Mouse (Mus musculus): Measurements from ENCODE around the gene Nufip1. TPM values are rescaled to one million over a fixed set of nuclear protein-coding genes. Genes with fewer than 3 reads are reported as not detected.

Nufip1 gene
- 1 to 10 TPM; 6.6 to 8.6 TPM for polyA plus RNA-seq (2017; shearing (Covaris generic))

DNA sequence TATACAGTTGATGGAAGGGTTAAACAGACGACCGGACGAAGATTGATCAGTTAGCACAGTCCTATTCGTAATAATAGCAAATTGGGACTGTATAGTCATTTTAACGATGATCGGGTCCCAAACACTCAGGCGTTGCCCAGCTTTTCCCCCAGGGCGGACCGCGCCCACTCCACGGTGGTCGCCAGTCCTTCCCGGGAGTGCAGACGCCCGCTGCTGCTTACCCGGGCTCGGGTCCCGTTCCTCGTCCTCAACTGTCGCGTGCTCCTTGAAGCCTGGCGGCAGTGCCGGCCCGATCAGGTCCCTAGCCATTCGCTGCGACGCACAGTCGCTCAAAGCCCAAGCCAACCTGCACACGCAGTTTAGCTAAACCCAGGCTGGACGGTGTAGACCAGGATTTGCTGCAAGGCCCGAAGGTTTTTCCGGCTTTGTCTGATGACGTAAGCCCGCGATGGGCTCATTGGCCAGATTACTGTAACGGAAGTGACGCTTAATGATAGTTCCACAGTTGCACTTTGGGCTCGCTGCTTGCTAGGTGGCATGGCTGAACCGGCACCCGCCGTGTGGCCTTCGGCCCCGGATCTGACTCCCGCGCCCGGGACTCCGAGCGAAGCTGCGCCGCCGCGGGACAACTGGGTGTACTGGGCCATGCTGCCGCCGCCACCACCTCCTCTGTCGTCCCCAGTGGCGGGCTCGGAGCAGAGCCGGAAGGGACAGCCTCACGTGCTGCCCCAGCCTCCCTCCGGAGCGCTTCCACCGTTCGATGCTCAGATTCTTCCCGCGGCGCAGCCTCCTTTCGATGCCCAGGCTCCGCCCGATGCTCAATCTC, at the start of gene Nufip1, which contains the start of gene Gpalpp1:
TSS of gene Nufip1 (plus strand) at position 496 of the 826 bp plus-strand sequence.
TSS of gene Gpalpp1 (minus strand) at position 365 of the 826 bp plus-strand sequence.
- peak; percentile 98 for ATAC-seq

DNA sequence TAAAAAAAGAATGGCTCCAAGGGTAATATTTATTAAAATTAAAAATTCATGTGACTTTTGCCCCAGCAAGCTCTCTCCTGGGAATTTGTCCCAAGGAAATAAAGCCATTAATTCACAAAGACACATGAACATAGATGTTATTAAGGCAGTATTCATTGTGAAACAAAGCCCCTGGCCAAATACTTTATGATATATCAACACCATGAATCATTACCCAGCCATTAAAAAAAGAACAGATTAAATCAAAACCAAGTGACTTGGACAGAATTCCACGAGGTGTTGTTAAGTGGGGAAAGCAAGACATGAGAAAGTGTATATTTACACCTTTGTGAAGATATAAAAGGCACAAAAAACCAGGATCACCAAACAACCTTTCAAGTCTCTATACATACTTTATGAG, 43.5 kb upstream of the Nufip1 start:
- ATAC-seq, result no peak

DNA sequence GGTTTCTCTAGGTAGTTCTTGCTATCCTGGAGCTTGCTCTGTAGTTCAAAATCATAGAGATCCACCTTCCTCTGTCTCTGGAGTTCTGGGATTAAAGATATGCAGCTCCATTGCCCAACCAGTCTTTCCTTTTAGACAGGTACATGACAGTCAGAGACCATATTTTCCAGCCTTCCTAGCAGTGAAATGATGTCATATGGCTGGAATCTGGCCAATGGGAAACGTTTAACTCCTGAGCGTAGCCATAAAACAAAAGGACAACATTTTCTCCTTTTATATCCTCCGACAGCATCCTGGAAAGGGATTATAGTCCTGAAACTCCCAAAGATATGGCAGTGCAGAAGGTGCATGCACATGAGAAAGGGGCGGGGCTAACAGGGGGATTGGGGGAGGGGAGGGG, 42.4 kb upstream of the Nufip1 start:
- ATAC-seq, result no peak

DNA sequence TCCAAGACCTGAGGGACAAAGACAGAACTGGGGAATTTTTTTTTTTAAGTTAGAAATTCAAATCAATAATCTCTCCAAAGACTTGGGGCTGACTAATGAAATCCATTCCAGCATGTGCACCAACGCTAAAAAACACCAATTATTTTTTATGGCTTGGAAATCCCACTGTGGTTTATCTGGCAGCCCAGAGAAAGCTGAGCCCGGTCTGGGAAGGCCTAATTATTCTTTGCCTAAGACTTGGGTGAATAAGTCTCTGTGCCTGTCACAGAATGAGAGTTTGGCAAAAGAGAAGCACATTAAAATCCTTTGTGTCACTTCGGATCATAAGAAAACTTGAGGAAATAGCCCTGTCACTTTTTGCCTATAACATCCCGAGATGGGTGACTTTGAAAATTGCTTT, 41.4 kb upstream of the Nufip1 start:
- no peak for ATAC-seq

DNA sequence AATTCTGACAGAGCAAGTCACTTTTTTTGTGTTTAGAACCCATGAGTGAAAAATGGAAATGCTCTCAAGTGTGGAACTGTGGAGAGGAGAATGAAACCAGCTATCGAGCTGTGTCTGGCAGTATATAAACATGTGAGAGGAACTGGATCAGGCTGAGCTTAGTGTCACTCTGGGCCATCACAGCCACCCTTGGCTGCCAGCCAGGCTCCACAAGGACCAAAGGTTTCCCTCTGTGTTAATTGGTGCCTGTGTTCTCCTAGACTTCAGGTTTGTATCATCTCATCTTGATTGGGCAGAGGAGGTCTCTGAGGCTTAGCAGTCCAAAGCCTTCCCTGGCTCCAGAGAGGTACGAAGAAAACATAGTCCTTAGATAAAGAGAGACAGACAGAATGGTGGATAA, 38.1 kb upstream of the Nufip1 start:
- ATAC-seq, result no peak

DNA sequence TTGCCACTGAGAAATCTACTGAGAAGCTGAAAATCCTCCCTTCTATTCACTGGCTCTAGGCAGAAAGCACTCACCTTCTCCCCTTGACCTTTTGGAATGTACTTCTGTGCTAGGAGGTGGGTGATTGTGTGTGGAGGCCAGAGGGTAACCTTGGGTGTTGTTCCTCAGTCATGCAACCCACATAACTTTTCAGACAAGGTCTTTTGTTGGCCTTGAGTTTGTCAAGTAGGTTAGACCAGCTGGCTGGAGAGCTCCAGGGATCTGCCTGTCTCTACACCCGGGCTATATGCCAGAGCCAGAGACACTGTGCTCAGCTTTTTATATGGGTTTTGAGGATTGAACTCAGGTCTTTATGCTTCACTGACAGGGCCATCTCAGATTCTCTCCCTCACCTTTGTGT, 36.5 kb upstream of the Nufip1 start:
- no peak for ATAC-seq

DNA sequence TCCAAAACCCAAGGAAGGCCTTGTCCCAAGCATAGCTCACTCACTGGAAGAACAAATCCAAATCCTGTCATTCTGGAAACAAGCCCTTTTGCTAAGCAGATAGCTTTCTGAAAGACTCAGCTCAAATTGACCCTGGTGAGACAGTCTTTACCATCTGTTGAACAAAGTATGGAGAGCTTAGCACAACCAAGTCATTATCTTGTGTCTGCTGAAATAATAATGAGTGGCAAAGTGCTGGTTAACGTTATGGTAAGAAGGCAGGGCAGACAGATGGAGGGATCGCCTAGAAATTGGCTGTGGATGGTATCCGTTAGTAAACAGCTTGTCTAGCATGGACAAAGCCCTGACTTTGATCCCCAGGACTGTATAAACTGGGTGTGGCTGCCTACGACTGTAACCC, 35.0 kb upstream of the Nufip1 start:
- ATAC-seq, result no peak

DNA sequence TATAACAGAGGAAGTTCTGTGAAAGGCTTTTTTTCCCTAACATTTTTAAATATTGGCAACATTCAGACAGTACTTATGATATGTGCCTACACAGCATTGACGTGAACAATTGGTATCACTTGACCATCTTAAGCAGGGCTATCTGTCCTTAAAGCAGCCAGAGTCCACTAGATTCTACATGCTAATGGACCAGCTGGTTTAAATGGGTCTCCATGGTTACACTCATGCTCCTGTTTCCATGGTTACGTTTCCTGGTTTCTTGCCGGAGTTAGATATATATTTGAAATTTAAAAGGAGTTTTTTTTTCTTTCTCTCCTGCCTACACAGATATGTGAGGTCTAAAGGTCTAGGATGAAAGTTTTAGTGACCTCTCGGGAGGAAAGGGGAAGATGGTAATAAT, 34.1 kb upstream of the Nufip1 start:
- ATAC-seq, result no peak

DNA sequence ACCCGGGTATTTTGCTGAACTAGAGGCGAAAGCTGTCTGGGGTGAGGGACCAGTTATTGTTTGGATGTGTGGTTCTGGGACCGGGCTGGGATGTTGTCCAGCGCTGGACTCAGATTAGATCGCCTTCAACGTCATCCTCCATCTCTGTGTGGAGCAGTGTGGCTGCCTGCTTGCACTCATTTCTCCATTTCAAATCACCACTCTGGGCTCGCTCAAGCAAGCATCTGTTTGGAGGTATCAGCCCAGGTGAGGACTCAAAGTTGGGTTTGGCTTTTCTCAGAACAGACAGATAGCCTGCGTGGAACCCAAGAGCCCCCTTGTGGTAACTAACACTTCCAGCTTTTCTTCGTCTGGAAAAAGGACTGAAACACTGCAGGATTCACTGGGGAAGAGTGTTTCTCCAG, 33.6 kb upstream of the Nufip1 start:
- no peak for ATAC-seq

DNA sequence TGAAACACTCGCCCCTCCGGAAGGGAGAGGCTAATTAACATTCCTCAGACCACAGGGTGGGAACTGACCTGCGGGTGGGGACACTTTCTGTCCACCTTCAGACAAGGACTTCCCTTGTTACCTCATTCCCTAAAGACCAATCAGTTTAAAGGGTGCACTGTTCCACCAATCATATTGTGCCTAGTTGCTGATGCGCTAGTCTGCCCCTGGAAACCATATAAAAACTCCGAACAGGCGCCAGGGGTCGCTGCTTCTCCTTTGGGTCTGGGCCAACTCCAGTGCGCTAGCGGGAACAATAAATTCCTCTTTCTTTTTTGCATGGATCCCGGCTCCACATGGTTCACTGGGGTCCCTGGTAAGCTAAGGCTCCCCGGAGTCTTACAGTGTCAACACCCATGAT, 29.2 kb upstream of the Nufip1 start:
- ATAC-seq, result no peak

DNA sequence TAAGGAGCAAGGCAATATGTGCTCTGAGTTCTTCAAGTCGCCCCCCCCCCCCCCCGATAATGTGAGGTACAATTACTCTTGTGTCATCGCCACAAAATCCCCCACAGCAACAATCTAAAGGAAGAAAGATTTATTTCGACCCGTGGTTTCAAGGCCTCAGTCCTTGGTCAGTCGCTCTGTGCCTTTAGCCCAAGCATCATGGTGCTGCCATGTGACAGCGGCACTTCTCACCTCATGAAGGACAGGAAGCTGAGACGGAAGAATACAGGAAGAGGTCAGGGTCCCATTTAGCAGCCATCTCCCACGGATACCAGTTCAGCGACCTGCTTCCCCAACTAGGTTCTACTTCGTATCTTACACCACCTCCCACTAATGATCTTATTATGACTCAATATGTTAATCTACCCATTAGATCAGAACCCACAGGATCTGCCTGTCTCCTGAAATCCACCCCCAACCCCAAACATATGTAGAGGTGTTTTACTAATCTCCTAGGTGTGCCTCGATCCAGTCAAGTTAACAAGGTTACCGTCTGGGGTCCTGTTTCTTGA, 28.5 kb upstream of the Nufip1 start:
- ATAC-seq, result peak; percentile 66

DNA sequence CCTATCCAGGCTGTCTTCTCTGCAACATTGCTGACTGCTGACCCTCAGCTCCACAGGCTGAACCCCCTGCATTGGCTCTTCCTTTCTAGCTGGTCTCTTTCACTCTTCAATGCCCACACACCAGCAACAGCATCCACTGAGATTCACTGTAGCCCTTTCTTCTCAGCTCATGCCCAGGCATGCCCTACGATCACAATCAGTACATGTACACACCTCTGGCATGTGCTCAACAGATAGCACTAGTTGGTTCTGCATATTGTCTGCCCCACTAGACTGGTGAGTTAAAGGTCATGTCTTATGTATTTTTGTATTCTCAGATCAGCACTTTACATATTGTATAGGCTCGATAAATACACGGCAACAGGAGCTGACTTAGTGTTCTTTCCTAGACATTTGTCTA, 26.5 kb upstream of the Nufip1 start:
- ATAC-seq, result no peak

DNA sequence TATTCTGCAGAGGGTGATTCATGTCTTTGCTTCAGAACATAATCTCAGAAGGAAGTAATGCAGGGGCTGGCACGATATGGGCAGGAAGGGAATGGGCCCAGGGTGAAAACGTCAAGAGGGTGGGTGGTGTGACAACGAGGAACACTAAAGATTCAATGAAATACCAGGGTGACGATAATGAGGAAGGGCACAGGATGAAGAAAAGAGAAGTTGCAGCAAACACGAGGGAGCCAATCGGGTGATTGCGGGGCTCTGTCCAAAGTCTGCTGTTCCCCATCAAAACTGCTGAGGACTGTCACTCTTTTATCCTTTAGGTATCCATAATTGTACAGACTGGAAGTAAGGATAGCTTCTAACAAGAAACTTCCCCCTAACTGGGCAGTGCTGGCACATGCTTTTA, 13.4 kb upstream of the Nufip1 start:
- ATAC-seq, result no peak

DNA sequence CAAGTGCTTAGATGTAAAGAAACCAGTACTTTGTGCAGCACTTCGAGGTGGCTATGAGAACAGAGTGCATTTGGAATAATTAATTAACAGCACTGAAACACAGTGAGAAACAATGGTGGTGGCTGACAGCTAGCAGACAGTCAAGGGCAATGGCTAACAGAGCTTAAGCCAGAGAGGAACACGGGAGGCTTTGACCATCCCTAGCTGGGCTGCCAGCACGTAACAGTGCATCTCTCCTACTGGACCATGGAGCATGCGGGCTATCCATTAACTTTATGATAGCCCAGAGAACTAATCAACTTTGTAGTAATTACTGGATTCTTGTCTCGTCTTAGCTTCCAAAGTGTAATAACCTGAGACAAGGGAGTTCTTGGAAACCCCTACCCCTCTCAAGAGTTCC, 12.9 kb upstream of the Nufip1 start:
- no peak for ATAC-seq

DNA sequence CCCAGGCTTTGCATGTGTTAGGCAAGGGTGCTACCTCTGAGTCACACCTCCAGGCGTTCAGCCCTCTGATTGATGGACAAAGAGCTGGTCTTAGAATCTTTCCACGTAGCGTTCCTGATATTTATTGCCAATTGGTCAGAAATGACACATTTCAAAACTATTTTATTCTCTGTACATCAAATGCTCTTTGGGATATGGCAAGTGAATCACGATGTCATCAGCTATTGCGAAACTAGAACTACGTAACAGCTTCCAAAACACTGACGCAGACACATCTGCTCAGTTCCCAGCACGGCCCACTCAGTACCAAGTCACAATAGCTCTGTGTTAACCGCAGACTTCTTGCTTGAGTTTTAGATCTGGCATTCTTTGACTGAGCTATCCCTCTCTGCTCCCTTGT, 11.1 kb upstream of the Nufip1 start:
- ATAC-seq, result no peak

DNA sequence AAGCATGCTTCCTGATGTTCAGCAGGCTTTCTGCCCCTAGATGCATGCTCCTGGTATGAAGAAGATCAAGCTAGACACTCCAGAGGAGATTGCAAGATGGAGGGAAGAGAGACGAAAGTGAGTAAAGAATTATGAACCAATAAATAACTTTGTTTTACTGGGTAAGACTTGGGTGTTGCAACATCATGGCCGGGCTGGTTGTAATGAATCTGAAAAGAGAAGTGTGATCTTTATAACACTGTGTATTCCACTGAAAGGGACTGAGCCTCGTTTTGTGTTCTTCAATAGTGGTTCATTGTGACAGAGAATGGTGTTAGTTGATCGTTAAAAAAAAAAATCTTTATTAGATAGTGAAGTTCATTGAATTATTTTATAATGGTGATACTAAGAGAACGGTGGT, 5.1 kb downstream of the Nufip1 start:
- ATAC-seq, result no peak

DNA sequence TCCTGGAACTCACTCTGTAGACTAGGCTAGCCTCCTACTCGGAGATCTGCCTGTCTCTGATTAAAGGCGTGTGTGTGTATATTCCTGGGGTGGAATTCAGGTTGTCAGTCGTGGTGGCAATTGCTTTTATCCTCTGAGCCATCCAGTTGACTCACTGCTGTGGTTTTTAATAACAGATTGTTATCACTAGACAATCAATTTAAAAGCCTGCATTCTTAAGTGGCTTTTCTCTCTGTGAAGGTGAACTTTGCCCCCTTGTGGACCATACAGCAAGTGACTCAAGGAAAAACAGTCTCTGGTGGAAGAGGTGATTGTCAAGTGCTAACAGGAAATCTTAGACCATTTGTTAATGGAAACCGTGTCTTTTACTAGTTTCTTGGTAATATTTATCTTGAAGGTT, 8.3 kb downstream of the Nufip1 start:
- peak; percentile 71 for ATAC-seq

DNA sequence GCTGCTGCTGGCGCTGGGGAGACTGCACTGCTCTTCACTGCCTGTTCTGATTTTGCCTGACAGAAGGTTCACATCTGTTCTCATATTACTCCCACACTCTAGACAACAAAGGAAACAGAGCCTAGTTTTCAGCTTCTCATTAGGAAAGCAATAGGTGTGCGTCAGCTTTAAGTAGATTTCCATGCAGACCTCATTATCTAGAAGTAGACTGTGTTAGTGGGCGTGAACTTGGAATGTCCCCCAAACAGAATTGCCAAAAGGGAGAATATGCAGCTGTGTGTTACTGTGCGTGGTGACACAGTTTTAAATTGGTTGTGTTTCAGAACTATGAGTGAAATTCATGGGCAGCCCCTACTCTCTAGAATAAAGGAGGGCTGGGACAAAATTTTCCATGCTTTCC, 9.8 kb downstream of the Nufip1 start:
- ATAC-seq, result no peak

DNA sequence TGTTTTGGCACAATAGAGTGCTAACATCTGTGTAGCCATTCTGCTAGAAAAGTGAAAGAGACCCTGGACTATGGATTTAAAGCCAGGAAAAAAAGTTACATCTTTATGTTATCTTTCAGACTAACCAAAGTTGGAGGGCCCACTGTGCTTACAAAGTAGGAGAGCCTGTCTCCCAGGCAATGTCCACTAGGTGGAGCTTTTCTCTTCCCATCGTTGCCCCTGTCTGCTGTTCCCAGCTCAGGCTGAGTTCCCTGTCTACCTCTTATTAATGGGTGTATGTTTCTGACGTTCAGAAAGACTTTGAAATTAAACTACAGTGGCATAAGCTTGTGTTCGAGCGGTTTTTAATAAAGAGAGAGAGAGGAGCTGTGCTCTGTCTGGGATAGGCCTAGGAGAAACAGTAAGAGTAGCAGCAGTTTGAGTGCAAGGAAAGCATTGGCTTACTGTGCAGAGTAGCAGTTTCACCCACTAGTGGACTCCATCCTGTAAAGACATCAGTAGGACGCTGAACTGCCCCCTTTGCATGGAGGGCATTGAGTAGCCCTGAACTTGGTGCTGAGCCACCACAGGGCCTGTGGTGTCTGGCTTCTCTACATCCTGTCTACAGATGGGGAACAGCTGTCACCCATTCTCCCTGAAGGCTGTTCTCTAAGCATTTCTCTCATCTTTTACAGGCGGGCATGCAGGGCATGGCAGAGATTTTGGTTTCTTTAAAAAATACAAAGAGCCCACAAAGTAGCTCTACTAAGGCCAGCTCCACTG, 11.4 kb downstream of the Nufip1 start:
- ATAC-seq, result peak; percentile 69

DNA sequence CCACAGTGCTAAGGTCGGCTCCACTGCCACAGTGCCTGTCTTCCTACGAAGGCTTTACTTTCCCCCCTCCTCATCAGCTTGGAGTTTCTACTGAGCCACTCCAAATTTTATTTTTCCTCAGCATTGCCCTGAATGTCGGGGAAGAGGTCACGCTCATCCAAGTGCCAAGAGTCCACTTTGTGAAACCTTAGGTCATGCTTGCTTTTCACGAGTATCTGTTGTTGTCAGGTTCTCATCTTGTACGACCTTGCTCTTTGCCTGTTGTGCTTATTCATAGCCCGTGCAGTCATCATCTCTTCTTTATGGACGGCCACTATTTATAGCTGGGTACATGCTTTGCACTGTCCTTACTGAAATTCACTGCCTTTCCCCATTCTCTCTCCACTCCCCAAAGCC, 12.0 kb downstream of the Nufip1 start:
- ATAC-seq, result no peak

DNA sequence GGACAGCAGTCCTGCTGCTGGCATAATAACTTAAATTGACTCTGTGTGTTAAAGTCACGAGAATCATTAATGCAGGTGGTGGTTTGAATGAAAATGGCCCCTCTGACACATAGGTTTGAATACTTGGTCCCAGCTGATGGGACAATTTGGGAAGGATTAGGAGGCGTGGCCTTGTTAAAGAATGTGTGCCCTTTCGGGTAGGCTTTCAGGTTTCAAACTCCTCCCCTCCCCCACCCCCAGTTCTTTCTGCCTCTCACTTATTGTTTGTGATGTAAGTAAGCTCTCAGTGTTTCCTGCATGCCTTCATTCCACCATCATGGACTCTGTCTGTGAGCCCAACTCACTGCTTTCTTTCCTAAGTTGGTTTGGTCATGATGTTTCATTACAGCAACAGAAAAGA, 16.6 kb downstream of the Nufip1 start:
- ATAC-seq, result no peak

DNA sequence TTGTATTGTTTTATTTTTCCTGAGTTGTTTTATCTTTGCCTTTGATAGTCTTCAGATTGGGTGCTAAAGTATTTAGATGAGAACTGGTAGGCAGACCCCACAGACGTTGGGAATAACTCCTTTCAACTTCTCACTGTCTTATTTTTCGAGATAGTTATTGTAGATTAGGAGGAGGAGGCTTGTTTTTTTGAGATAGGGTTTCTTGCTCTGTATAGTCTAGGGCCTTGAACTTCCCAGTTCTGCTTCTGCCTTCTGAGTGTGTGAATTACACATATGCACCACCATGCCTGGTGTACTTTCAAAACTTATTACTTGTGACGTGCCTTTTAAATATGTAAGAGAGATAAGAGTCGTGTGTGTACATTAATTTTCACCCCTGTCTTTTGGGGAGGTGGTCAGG, 17.5 kb downstream of the Nufip1 start:
- no peak for ATAC-seq

DNA sequence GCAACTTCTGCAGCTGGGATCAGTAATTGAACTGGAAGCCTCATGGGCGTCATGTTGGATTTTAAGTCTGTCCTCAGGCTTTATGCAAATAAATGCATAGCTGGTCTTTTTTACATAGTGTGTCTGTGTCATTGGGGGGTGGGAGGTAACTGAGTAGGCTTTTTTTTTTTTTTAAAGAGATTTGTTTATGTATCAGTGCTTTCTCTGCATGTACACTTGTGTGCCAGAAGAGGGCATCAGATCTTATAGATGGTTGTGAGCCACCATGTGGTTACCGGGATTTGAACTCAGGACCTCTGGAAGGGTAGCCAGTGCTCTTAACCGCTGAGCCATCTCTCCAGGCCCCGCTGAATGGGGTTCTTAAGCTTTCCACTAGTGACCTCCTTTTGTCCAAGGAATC, 24.3 kb downstream of the Nufip1 start:
- ATAC-seq, result no peak

DNA sequence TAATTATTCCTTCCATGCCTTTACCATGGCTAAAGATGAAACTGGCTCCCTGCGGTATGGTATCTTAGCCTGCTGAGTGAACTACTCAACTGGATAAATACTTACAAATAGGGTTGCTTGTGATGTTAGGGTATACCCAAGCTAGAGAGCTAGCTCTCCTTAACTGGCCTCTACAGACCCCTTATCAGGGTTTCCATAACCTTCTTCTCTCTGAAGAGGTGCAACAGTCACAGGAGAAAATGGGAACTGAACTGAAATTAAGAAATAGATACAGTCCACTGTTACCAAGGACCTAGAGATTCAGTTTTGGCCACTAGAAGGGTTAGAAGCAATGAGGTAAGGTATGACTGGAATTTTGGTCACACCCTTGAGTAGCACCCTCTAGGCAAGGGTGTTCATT, 34.6 kb downstream of the Nufip1 start:
- ATAC-seq, result no peak

All from CD4-positive, CD25-positive, alpha-beta regulatory T cell, adult 4 months (primary cell).